Mouse (Mus musculus) myocyte (in vitro differentiated cells): Measurements from ENCODE around the gene Mlxip. TPM values are rescaled to one million over a fixed set of nuclear protein-coding genes. Genes with fewer than 3 reads are reported as not detected.
A peak's percentile ranks its signal among the peaks of the same experiment; 100 is the strongest.

Source experiments
- H3K27me3 ChIP-seq: one replicate; pipeline ENCODE4 v1.6.1; 2011; ENCODE audit not compliant: control insufficient read depth, insufficient read depth, insufficient read length
- H3K36me3 ChIP-seq: one replicate; pipeline ENCODE4 v1.6.1; 2011; ENCODE audit not compliant: control insufficient read depth, insufficient read depth
- H3K4me2 ChIP-seq: one replicate; pipeline ENCODE4 v1.6.1; 2011; ENCODE audit warnings: low read depth, control low read depth
- H3K4me3 ChIP-seq: one replicate; pipeline ENCODE4 v1.5.1; 2011; ENCODE audit warnings: mild to moderate bottlenecking, control low read depth, moderate library complexity
- H3K79me2 ChIP-seq: one replicate; pipeline ENCODE4 v1.6.1; 2011; ENCODE audit not compliant: control insufficient read depth, insufficient read depth
- H3ac ChIP-seq: one replicate; pipeline ENCODE4 v1.6.1; 2011; ENCODE audit not compliant: control insufficient read depth, insufficient read length
- CEBPB ChIP-seq: IDR thresholded peaks from 2 replicates; pipeline ENCODE4 v1.6.1; 2011; ENCODE audit warnings: mild to moderate bottlenecking, moderate library complexity; ENCODE audit not compliant: poor library complexity, insufficient read depth, severe bottlenecking
- E2F4 ChIP-seq: IDR thresholded peaks from one replicate; pipeline ENCODE4 v1.6.1; 2011; ENCODE audit warnings: mild to moderate bottlenecking, control low read depth, moderate library complexity; ENCODE audit not compliant: insufficient read depth
- MAX ChIP-seq: IDR thresholded peaks from one replicate; pipeline ENCODE4 v1.6.1; 2011; ENCODE audit warnings: low read depth, mild to moderate bottlenecking, control low read depth
- MYOD1 ChIP-seq, 3 experiments: IDR thresholded peaks; one replicate each; pipeline ENCODE4 v1.6.1; 2011; ENCODE audit warnings: control low read depth in 2 of 3, low read depth in 2 of 3, mild to moderate bottlenecking in 2 of 3, moderate library complexity in 1 of 3; ENCODE audit not compliant: insufficient read length in 2 of 3, control insufficient read depth in 1 of 3
- MYOG ChIP-seq, 3 experiments: IDR thresholded peaks; one replicate each; pipeline ENCODE4 v1.6.1; 2011; ENCODE audit warnings: control low read depth in 2 of 3, low read depth in 2 of 3, mild to moderate bottlenecking in 2 of 3; ENCODE audit not compliant: insufficient read length in 2 of 3, control insufficient read depth in 1 of 3, insufficient read depth in 1 of 3
- POLR2A ChIP-seq: IDR thresholded peaks from one replicate; pipeline ENCODE4 v1.6.1; 2011; ENCODE audit warnings: low read depth, mild to moderate bottlenecking, control low read depth, moderate library complexity; ENCODE audit not compliant: insufficient read length
- POLR2AphosphoS2 ChIP-seq: IDR thresholded peaks from one replicate; pipeline ENCODE4 v1.6.1; 2011; ENCODE audit warnings: low read depth, control low read depth; ENCODE audit not compliant: insufficient read length
- REST ChIP-seq: IDR thresholded peaks from one replicate; pipeline ENCODE4 v1.6.1; 2011; ENCODE audit warnings: mild to moderate bottlenecking, control low read depth, moderate library complexity; ENCODE audit not compliant: insufficient read depth, insufficient read length
- SRF ChIP-seq: IDR thresholded peaks from one replicate; pipeline ENCODE4 v1.6.1; 2011; ENCODE audit warnings: low read depth; ENCODE audit not compliant: control insufficient read depth, insufficient read length
- TCF12 ChIP-seq: IDR thresholded peaks from one replicate; pipeline ENCODE4 v1.6.1; 2011; ENCODE audit warnings: mild to moderate bottlenecking, control low read depth; ENCODE audit not compliant: poor library complexity, insufficient read depth, severe bottlenecking
- TCF3 ChIP-seq: IDR thresholded peaks from one replicate; pipeline ENCODE4 v1.6.1; 2011; ENCODE audit warnings: low read depth, control low read depth; ENCODE audit not compliant: insufficient read length
- USF1 ChIP-seq: IDR thresholded peaks from one replicate; pipeline ENCODE4 v1.6.1; 2011; ENCODE audit warnings: low read depth, mild to moderate bottlenecking, control low read depth, moderate library complexity
- polyA plus RNA-seq: library from polyadenylated mRNA; unstranded; fragments of >200 nt; fragmentation: generic; extraction: Trizol; gene quantifications from one replicate; pipeline ENCODE4 v1.2.1, GENCODE M21; 2012; ENCODE audit warnings: missing spikeins

Mlxip gene
- polyA plus RNA-seq = 6.0 TPM

DNA sequence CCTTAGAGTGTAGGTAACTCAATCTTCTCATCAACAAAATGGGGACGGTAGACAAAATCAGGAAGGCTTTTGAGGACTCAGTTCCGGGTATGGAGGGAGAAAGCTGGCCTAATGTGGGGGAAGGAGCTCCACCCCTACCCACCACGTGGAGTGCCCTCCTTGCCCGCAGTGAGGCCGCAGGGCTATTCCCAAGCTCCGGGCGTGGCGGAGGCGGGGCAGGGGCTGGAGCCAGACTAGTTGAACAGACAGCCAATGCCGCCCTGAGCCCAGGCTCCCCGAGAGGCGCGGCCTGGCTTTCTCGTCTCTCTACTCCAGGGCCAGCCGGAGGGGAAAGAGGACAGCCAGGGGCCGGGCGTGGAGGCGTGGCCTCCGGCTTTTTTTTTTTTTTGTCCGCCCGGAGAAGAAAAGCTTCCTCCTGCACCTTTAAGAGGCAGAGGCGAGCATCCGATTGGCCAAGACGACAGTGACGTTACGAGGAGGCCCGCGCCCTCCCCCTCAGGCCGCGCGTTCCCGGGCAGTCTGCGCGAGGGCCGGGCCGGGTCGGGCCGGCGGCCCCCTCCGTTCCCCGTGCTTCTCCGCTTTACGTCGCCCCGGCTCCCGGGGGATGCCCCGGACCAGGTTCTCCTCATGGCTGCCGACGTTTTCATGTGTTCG lies at the start of gene Mlxip:
TSS of gene Mlxip (plus strand) at position 496 of the 654 bp plus-strand sequence.
- peak within 1 kb of the TSS; percentile 68 for H3K4me3 ChIP-seq
- peaks cover 13% of the 10 kb centered on the region for H3K79me2 ChIP-seq
- no peaks in the 10 kb centered on the region for H3K36me3 ChIP-seq
- peak within 1 kb of the TSS; percentile 61 for H3ac ChIP-seq
- no peaks in the 10 kb centered on the region for H3K27me3 ChIP-seq
- H3K4me2 ChIP-seq = peak within 1 kb of the TSS; percentile 99
- TF ChIP-seq USF1 (peak; percentile 71), TCF3 (no peak), SRF (no peak), POLR2AphosphoS2 (peak; percentile 79), POLR2A (peak; percentile 82), REST (no peak), MAX (peak; percentile 54)

DNA sequence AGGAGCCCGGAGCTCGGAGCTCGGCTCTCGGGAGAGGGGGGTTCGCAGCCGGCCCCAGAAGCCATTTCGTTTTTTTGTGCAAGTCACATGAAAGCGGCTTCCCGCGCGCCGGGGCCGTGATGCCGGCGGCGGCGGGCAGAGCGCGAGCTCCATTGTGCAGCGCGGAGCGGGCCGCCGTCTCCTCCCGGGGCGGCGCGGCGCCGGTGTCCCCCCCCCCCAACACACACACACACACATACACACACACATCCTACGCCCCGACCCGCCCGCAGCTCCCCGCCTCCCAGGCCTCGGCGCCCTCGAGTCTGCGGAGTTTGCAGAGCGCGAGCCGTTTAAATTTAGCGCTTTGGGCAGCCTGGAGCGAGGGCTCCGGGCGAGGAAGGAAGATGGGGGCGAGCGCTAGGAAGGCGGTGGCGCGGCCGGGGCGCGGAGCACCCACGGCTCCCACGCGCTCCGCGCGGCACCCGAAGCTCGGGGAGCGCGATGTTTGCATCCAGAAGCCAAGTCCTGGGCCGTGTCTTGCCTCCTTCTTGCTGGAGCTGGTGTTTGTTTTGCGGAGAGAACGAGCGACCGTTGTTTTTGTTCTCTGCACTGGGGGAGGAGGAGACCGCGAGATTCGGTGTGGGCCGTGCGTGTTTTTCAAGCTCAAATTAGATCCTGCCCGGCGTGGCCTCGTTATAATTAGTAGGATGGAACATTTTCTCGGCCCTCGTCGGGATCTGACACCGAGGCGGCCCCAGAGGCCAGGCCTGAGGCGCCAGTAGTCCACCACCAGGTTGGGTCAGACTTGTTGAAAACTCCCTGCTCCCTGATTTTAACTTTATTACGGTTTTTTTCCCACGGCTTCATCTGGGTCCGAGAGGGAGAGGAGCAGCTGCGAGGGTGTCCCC lies 49.4 kb upstream of the Mlxip start:
- H3K4me3 ChIP-seq = peak overlapping the region; percentile 57
- H3ac ChIP-seq = peak overlapping the region; percentile 18
- H3K4me2 ChIP-seq = peak overlapping the region; percentile 88
- H3K27me3 ChIP-seq = no peaks in the 10 kb centered on the region
- H3K79me2 ChIP-seq = peaks cover 18% of the 10 kb centered on the region
- H3K36me3 ChIP-seq = no peaks in the 10 kb centered on the region
- TF ChIP-seq POLR2A = peak; percentile 5
- TF ChIP-seq REST = no peak
- peak in 2 of 3 experiments; percentile 0 to 29 for TF ChIP-seq MYOG (IDR thresholded peaks at IDR 0.05; ENCODE audit: control insufficient read depth in 1 of 3, insufficient read depth in 1 of 3, insufficient read length in 2 of 3, low read depth in 2 of 3)
- no peak for TF ChIP-seq USF1
- TF ChIP-seq E2F4 = peak; percentile 77
- TF ChIP-seq MYOD1 (IDR thresholded peaks at IDR 0.05; ENCODE audit: control insufficient read depth in 1 of 3, insufficient read length in 2 of 3, low read depth in 2 of 3) = peak; percentile 5 to 34 (median 18)

DNA sequence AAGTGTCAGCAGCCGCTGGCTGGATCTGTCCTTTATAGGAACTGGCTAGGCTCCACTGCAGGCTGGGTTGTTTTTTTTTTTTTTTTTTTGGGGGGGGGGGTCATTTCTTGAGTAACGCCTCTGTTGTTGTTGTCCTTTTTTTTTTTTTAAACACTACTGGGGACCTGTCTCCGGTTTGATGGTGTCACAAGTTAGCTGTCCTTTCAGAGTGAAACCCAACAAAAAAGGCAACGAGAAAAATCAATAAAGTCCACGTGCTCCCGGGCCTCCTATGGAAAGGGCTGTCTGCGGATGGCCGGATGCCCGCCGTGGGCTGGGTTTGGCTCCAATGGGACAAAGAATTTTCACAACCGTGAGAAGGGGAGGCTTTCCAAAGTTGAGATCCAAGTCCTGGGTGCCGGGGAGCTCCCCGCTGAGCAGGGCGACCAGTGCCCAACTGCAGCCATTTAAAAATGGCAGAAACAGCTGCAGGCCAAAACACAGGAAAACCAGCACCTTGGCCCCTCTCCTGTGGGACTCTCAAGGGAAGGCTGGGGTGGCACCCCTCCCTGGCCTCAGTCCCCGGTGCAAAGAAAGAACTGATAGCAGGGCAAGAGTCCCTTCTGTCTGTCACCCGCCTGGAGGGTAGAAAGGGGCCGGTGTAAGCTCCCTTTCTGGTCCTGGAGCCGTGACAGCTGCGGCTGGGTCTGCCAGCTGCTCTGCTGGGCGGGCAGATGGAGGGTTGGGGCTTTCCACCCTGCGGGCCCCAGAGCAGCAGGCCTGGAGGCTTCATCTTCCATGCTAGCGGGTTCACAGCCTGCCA lies 48.5 kb upstream of the Mlxip start:
- H3K36me3 ChIP-seq = no peaks in the 10 kb centered on the region
- peak; percentile 70 for TF ChIP-seq USF1
- no peak for TF ChIP-seq SRF
- TF ChIP-seq TCF3 = peak; percentile 81
- peak; percentile 12 for TF ChIP-seq POLR2A
- peak; percentile 87 to 98 (median 96) for TF ChIP-seq MYOG (IDR thresholded peaks at IDR 0.05; ENCODE audit: control insufficient read depth in 1 of 3, insufficient read depth in 1 of 3, insufficient read length in 2 of 3, low read depth in 2 of 3)
- TF ChIP-seq MAX = no peak
- peak; percentile 17 to 95 (median 92) for TF ChIP-seq MYOD1 (IDR thresholded peaks at IDR 0.05; ENCODE audit: control insufficient read depth in 1 of 3, insufficient read length in 2 of 3, low read depth in 2 of 3)
- peak; percentile 69 for TF ChIP-seq TCF12
- H3K79me2 ChIP-seq = peaks cover 18% of the 10 kb centered on the region
- H3K4me2 ChIP-seq = peak overlapping the region; percentile 88
- no peaks in the 10 kb centered on the region for H3K27me3 ChIP-seq
- peak overlapping the region; percentile 57 for H3K4me3 ChIP-seq
- H3ac ChIP-seq = peak overlapping the region; percentile 18

DNA sequence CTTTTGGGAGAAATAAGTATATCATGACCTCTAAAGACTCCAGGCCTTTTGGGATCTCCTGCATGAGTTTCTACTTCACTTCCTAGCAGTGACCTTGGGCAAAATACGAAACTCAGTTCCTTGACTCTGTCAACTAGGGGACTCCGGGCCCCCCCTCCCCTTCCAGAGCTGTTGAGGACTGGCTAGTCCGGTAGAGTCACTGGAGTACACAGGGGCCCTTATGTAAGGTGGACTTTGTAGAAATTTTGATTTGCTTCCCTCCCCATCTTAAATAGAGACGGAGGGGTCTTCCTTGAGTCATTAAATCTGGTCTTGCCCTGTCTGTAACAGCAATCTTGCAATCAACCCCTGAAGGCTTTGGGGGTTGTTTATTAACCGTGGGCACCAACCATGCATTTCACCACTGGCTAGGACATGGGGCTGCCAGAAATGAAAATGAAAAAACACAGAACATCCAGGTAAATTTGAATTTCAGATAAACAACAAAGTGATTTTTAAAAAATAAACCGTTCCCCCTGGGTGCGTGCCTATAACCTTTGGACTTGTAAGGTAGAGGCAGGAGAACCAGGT lies 47.8 kb upstream of the Mlxip start:
- Histone ChIP-seq H3K79me2 (peaks cover 18% of the 10 kb centered on the region), H3ac (no peak overlapping the region), H3K27me3 (no peaks in the 10 kb centered on the region), H3K36me3 (no peaks in the 10 kb centered on the region), H3K4me3 (peak overlapping the region; percentile 57), H3K4me2 (peak overlapping the region; percentile 88)
- no peak for TF ChIP-seq POLR2AphosphoS2
- TF ChIP-seq CEBPB = no peak
- TF ChIP-seq E2F4 = no peak
- TF ChIP-seq MAX = no peak
- no peak for TF ChIP-seq TCF3
- TF ChIP-seq SRF = no peak
- no peak for TF ChIP-seq MYOG (IDR thresholded peaks at IDR 0.05; ENCODE audit: control insufficient read depth in 1 of 3, insufficient read depth in 1 of 3, insufficient read length in 2 of 3, low read depth in 2 of 3)
- no peak for TF ChIP-seq TCF12
- TF ChIP-seq USF1 = no peak
- TF ChIP-seq POLR2A = no peak
- no peak for TF ChIP-seq MYOD1 (IDR thresholded peaks at IDR 0.05; ENCODE audit: control insufficient read depth in 1 of 3, insufficient read length in 2 of 3, low read depth in 2 of 3)
- no peak for TF ChIP-seq REST
